Mouse (Mus musculus) cerebellum, postnatal 14 days (tissue): Measurements from ENCODE around the gene Smarcd1.

Experiments used
- DNase-seq, 2 experiments: peaks; one replicate each; pipeline ENCODE4 v3.0.0; 2021; ENCODE audit warnings: mixed read lengths in 2 of 2

Gene Smarcd1

GRCm38 (mm10) chr15:99701999-99702900, at the start of gene Smarcd1:
Smarcd1 (plus strand) TSS chr15:99702129.
- peak; percentile 98 to 99 for DNase-seq

- peak in 1 of 2 experiments; percentile 37 for DNase-seq
Measured at GRCm38 (mm10) chr15:99653291-99653690, 48.6 kb upstream of the Smarcd1 start.

DNA sequence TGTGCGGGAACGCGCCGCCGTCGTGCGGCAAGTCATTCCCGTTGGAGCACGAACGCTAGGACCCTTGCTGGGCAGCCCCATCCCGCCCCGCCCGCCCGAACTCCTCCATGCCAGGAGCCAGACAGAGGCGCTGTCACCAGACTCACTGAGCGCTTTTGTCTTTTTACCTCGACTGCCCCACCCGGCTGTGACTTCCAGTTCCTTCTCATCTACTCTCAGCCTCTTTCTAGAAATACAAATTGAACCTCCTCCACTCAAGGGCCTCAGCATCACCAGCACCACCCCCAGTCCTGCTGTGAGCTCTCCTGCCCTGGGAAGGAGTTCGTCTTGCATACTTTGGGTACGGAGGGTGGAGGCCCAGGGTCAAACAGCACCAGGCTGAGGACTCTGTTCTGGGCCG, 48.1 kb upstream of the Smarcd1 start:
- DNase-seq = no peak

- no peak for DNase-seq
Measured at GRCm38 (mm10) chr15:99655956-99656355, 46.0 kb upstream of the Smarcd1 start.

- no peak for DNase-seq
Measured at GRCm38 (mm10) chr15:99658437-99658836, 43.5 kb upstream of the Smarcd1 start.

DNA sequence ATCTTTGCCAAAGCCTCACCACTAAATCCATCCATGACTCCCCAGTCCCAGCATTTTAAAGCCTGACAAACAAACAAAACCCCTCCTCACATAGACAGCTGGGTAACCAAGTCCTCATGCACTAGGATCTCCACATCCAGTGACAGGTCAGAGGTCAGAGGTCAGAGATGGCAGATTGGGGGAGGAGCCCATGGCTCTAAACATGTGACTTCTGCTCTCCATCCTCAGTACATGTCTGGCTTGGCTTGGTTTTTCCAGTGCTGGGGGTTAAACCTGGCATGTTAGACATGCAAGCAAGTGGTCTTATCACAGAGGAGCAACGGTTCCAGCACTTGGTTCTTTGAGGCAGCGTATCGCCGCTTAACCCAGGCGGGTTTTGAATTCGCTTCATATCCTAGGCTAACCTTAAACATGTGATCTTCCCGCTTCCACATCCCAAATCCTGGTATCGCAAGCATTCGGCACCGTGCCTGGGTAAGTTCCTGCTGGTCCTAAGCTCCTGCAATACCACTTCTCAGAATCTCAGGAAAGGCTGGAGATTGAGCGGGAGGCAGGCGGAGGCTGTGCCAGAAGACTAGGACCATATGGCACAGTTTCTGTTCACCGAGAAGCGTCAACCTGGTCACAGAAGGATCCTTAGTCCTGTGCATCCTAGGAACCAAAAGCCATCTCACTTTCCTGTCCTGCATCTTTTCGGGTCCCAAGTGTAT, 40.7 kb upstream of the Smarcd1 start:
- DNase-seq = peak; percentile 64 to 73

DNA sequence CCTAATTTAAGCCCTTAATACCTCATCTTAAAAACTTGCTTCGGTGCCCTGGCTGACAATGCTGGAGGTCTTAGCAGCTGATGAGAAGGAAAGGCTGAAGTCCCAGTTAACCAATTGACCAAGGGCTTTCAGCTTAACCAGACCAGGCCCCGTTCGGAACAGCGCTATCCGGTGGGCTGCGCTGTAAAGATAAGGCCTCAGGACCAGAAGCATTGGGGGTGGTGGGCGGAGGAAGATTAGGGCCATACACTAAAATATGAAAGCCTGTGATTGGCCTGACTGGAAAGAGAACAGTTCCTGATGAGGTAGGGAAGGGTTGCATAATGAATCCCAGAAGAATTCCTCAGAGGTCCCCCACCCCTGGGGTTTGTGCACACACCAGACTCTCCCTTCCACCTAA, 39.6 kb upstream of the Smarcd1 start:
- DNase-seq = no peak

- DNase-seq = peak; percentile 62 to 72
Measured at GRCm38 (mm10) chr15:99663964-99664599, 37.8 kb upstream of the Smarcd1 start.

DNA sequence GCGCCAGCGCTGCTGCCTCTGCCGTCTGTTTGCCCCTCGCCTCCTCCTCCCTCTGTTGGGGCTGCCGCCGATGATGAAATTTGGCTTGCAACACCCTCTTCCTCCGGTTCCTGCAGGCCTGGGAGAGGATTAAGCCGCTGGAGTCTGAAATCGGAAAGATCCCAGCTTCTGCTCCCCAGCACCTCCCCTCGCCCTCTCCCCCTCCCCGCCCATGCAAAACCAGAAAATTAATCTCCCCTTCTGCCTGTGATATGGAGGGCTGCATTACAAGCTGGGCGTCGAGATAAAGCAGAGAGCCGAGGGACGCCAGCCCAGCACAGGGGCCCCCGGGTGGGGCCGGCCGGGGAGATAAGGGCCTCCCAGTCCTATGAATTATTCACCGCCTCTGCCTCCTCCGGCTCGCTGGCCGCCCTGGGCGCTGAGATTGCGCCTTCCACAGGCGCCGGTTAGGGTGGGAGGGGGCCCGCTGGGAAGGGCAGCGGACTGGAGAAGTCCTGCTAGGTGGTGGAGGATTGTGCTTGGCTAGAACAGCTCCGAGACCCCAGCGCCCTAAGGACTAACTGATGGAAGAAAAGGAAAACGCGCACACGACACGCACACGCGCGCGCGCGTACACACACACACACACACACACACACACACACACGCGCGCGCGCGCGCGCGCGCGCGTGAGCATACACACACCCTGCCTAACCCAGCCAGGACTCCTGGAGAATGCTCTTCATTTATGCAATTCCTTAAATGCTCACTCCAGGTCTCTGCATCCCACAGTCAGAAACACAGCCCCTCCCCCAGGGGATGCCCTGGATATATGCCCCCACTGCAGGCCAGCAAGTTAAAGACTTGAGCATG, 37.1 kb upstream of the Smarcd1 start:
- DNase-seq = peak; percentile 67 to 80

DNA sequence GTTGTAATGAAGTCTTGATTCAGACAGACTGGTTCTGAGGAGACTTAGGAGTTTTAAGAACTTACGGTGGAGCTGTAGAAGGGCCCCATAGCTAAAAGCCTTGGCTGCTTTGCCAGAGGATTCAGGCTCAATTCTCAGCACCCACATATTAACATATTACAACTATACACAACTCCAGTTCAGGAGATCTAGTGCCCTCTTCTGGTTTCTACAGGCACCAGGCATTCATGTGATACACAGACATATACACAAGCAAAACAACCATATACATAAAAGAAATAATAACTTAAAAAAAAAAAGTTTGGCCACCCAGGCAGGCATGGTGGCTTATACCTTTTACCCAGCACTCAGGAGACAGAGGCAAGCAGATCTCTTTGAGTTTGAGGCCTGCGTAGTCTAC, 34.4 kb upstream of the Smarcd1 start:
- DNase-seq = no peak

- peak; percentile 90 to 91 for DNase-seq
Measured at GRCm38 (mm10) chr15:99668881-99669280, 33.0 kb upstream of the Smarcd1 start.

DNA sequence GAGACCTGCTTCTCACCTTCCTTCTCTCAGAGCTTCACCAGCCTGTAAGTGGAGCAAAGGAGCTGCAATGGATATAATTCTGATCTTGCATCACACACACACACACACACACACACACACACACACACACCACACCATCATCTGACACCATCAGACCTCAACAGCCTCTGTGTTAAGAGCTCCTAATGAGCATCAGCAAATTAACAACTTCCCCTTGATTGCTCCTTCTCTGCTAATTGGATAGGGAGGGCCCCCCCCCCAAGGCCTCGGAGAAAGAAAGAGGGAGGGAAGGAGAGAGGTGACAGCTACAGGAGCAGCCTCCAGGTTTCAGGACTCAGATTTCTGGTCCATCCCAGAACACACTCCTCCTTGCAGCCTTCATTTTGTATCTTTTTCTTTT, 32.5 kb upstream of the Smarcd1 start:
- DNase-seq = peak in 1 of 2 experiments; percentile 37

DNA sequence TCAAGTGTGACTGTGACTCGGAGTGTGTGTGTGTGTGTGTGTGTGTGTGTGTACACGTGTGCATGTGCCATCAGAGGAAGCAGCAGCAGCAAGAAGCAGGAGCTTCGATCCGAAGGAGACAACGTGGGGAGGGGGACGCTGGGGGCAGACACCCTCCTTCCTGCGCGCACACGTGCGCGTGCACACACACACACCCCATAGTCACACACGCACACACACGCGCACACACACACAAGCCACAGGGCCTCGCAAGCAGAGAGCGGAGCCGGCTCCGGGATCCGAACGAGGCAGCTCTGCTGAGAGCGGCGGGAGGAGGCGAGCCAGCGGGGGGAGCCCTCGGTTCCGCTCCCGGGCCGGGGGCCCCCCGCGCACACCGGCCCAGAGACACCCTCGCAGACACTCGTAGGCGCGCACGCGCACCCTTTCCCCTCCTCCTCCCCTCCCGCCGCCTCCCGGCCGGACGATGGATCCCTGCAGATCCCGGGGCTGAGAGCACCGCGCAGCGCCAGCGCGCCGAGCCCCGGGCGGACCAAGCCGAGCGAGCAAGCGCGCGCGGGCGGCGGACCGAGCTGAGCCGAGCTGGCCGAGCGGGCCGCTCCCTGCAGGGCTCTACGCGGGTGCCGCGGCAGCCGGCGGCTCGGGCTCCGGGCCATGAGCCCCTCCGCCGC, 31.6 kb upstream of the Smarcd1 start, which contains the start of gene Asic1:
Asic1 (plus strand) TSS at position 215 of the 668 bp plus-strand sequence.
- peak; percentile 78 to 83 for DNase-seq

DNA sequence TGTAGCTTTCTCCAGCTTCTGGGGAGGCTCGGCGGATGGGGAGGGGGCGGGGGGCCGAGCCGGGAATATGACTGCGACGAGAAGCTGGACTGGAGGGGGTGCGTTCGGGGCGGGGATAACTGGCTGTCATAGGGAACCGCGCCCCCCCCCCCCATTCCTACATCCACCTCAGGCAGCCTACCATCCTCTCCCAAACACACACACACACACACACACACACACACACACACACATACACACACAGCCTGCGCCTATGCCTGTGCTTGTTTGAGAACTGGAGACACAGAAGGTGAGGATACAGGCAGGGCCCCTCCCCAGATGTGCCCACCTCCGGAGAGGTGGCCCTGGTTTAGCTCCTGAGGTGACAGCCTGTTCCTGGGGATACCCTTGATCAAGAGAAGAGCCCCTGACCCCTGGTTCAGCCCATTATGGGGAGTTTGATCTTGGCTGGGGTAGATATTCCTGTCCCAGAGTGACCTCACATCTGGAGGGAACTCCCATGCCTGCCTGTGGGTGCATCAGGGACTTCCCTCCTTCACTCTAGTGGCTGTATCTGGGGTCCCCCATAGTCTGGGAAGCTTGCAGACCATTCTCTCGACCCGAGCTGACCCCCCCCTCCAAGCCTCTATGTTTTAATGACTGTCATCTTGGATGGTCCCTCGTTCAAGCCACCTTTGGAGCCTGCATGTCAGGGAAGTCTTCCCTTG, 30.8 kb upstream of the Smarcd1 start:
- peak; percentile 53 to 66 for DNase-seq

- DNase-seq = no peak
Measured at GRCm38 (mm10) chr15:99671783-99672182, 30.1 kb upstream of the Smarcd1 start.

- no peak for DNase-seq
Measured at GRCm38 (mm10) chr15:99674866-99675265, 27.1 kb upstream of the Smarcd1 start.

GRCm38 (mm10) chr15:99677089-99677488, 24.8 kb upstream of the Smarcd1 start:
- DNase-seq = peak; percentile 61 to 66

GRCm38 (mm10) chr15:99678063-99678800, 23.7 kb upstream of the Smarcd1 start:
- DNase-seq = peak in 1 of 2 experiments; percentile 71

DNA sequence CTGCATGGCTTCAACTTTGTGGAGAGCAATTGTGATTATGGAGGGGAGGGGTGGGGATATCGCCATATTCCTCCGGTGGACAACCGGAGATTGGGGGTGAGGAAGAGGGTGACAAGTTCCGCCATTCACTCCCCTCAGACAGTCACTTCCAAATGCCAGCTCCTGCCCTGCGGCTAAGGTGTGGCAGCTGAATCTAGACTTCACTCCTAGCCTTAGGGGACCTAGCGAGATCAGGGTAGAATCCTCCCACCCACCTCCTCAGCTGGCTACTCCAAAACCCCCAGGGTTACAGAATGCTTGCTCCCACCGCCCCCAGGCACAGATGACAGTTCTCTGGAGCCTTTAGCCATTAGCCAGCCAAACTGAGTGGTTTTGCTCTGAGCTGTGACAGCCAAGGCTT, 22.9 kb upstream of the Smarcd1 start:
- DNase-seq = no peak

- peak in 1 of 2 experiments; percentile 52 for DNase-seq
Measured at GRCm38 (mm10) chr15:99682880-99683279, 19.0 kb upstream of the Smarcd1 start.
